Mouse (Mus musculus): ENCODE data around the gene Tm4sf4. TPM values are rescaled to one million over a fixed set of nuclear protein-coding genes. Genes with fewer than 3 reads are reported as not detected.

Gene Tm4sf4
- polyA plus RNA-seq, 1 experiment from 2014 or later: not detected

GRCm38 (mm10) chr3:57474421-57474820 is 49.3 kb downstream of the Tm4sf4 start:
- DNase-seq (ENCODE audit: low spot score): no peak

GRCm38 (mm10) chr3:57480640-57481039 is 55.5 kb downstream of the Tm4sf4 start:
- no peak for DNase-seq (ENCODE audit: low spot score)

DNA sequence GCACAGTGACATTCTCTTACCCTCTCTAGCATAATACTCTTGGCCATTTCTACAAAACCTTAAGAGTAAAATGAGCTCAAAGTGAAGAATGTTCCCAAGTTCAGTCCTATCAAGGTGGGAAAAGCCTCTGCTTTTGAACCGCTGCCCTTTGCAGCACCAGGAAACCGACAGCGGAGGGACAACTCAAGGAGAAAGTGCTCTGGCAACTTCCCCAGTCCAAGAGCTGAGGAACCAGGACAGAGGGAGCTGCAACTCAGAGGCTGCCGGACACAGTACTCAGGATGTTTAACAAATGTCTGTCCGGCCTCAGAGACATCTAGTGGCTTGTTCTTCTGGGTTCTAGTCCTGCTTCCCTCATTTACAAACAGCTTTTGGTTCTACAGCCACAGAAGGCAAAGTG is 56.9 kb downstream of the Tm4sf4 start:
- DNase-seq (ENCODE audit: low spot score): no peak

DNA sequence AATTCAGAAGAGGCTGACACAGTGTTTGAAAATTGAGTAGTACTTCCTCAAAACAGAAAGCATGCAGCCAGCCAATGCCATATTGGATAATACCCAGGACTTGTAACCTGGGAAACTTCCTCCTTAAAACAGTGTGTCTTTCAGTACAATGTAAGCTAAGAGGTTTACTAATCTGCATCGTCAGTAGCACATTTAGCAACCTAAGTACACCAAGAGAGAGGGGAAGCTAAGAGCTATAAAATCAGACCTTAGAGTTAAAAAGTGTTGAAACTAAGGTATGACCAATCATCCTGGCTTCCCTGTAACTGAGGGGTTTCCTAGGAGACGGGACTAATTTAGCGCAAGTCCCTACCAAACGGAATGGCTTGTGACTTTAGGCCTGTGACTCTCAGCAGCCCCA is 61.0 kb downstream of the Tm4sf4 start:
- no peak for DNase-seq (ENCODE audit: low spot score)

DNA sequence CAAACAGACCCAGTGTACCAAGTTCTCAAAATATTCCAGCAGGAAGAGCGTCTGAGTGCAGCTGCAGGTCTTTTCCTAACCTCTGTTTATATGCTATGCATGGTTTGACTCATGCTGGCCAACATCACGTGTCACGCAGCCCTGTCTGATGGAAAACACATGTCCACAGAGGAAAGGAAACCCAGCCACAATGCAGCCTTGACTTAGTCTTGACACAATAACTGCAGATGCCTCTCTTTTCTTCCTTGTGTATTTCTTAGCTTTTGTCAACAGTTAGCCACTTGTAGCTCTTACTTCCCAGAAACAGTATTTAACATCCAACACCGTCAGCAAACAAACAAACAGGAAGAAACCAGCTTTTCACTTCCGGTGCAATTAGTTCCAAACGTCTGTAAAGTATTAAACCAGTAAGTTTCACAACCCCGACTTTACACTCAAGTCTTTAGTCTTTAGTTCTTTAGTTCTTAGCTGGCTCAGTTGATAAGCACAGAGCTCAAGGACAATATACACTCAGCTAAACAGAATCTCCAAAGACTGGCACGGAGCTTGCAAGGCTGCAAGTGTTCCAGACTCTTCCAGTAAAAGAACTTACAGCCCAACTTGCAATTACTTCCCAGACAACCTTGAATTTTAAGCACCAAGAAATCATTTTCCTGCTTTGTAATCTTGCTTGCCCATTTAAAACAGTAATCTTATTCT is 62.5 kb downstream of the Tm4sf4 start:
- DNase-seq (ENCODE audit: low spot score): no peak

Other genes starting within 250 kb of the Tm4sf4 start
- 35.6 and 41.2 TPM in 2 replicates for gene Tm4sf1, start 123.3 kb upstream of the Tm4sf4 start, polyA plus RNA-seq (2015; fragmentation: Nextera tagmentation; extraction: Ambion mirVana)
- gene Wwtr1, start 150.6 kb downstream of the Tm4sf4 start, polyA plus RNA-seq (2015; fragmentation: Nextera tagmentation; extraction: Ambion mirVana): 3.4 and 3.6 TPM in 2 replicates
- gene Commd2, start 226.4 kb downstream of the Tm4sf4 start, polyA plus RNA-seq (2015; fragmentation: Nextera tagmentation; extraction: Ambion mirVana): 118 and 121 TPM in 2 replicates

All from thymus, postnatal 0 days (tissue).